Mouse (Mus musculus) heart, embryonic 12.5 days (tissue): Measurements from ENCODE around the gene Mis18a. TPM values are rescaled to one million over a fixed set of nuclear protein-coding genes. Genes with fewer than 3 reads are reported as not detected.

Experiments used
- ATAC-seq: fragments of 200-750 bp; cut with Nextera tagmentation; 2 replicates; pipeline ENCODE4 v1.8.0; 2017; ENCODE audit warnings: moderate TSS enrichment, moderate library complexity; ENCODE audit not compliant: insufficient number of reproducible peaks, low FRiP score
- H3K27ac ChIP-seq: fragments of 300-500 bp; sonication (generic); 2 replicates; pipeline ENCODE4 v1.5.1; 2016; ENCODE audit warnings: mild to moderate bottlenecking, moderate library complexity; ENCODE audit not compliant: poor library complexity, severe bottlenecking
- H3K27me3 ChIP-seq: fragments of 300-500 bp; sonication (generic); replicated peaks from 2 replicates; pipeline ENCODE4 v1.6.1; 2016; ENCODE audit warnings: mild to moderate bottlenecking, moderate library complexity
- H3K36me3 ChIP-seq: fragments of 300-500 bp; sonication (generic); 2 replicates; pipeline ENCODE4 v1.6.1; 2016; ENCODE audit warnings: mild to moderate bottlenecking, moderate library complexity
- H3K4me1 ChIP-seq: fragments of 300-500 bp; sonication (generic); replicated peaks from 2 replicates; pipeline ENCODE4 v1.6.1; 2016; ENCODE audit warnings: mild to moderate bottlenecking
- H3K4me2 ChIP-seq: fragments of 300-500 bp; sonication (generic); 2 replicates; pipeline ENCODE4 v1.6.1; 2016; ENCODE audit warnings: mild to moderate bottlenecking, moderate library complexity
- H3K4me3 ChIP-seq: fragments of 300-500 bp; sonication (generic); 2 replicates; pipeline ENCODE4 v1.5.1; 2016; ENCODE audit warnings: mild to moderate bottlenecking
- H3K9ac ChIP-seq: fragments of 300-500 bp; sonication (generic); 2 replicates; pipeline ENCODE4 v1.6.1; 2016; ENCODE audit warnings: mild to moderate bottlenecking, moderate library complexity
- H3K9me3 ChIP-seq: fragments of 300-500 bp; sonication (generic); replicated peaks from 2 replicates; pipeline ENCODE4 v1.6.1; 2016; ENCODE audit warnings: mild to moderate bottlenecking, moderate library complexity
- WGBS: fragments of 180-500 bp; shearing (Covaris S2); methylation state at CpG from one replicate; pipeline ENCODE4 v1.1.7; 2016; 5-methylcytosine and 5-hydroxymethylcytosine counted together
- polyA plus RNA-seq: library from polyadenylated mRNA; unstranded; fragments of >200 nt; fragmentation: Nextera tagmentation; extraction: Ambion mirVana; gene quantifications from 2 replicates; pipeline ENCODE4 v1.2.1, GENCODE M21; 2016

Gene Mis18a
- polyA plus RNA-seq, 1 experiment from 2014 or later = 38.9 TPM

GRCm38 (mm10) chr16:90703646-90704045, 23.6 kb downstream of the Mis18a start:
- no peaks in the 10 kb centered on the region for H3K36me3 ChIP-seq
- H3K4me2 ChIP-seq = no peak overlapping the region
- no peak overlapping the region for H3K4me3 ChIP-seq
- no peak overlapping the region for H3K27ac ChIP-seq
- H3K4me1 ChIP-seq = peaks cover 45% of the 10 kb centered on the region
- no peak overlapping the region for H3K9ac ChIP-seq
- no peak for ATAC-seq
- H3K27me3 ChIP-seq = no peaks in the 10 kb centered on the region
- no peaks in the 10 kb centered on the region; the same call in 1 of the 2 replicates for H3K9me3 ChIP-seq
- 5% methylated on average over 1 of the region's 1 CpGs for WGBS

- Histone ChIP-seq H3K4me2 (no peak overlapping the region), H3K9ac (no peak overlapping the region), H3K36me3 (no peaks in the 10 kb centered on the region), H3K27ac (no peak overlapping the region), H3K9me3 (no peaks in the 10 kb centered on the region; the same call in 1 of the 2 replicates), H3K4me3 (no peak overlapping the region), H3K27me3 (no peaks in the 10 kb centered on the region), H3K4me1 (peaks cover 37% of the 10 kb centered on the region)
- no peak for ATAC-seq
- WGBS = 77% methylated on average over 2 of the region's 2 CpGs
These were observed 25.7 kb downstream of the Mis18a start for GRCm38 (mm10) chr16:90701541-90701940.

- no peak for ATAC-seq
- H3K9ac ChIP-seq = no peak overlapping the region
These were observed 27.8 kb downstream of the Mis18a start for GRCm38 (mm10) chr16:90699390-90699789.

GRCm38 (mm10) chr16:90696306-90696705, 30.9 kb downstream of the Mis18a start:
- Histone ChIP-seq H3K9ac (no peak overlapping the region), H3K4me2 (no peak overlapping the region), H3K9me3 (no peaks in the 10 kb centered on the region; the same call in 1 of the 2 replicates), H3K4me1 (peaks cover 15% of the 10 kb centered on the region), H3K27me3 (no peaks in the 10 kb centered on the region), H3K27ac (no peak overlapping the region), H3K4me3 (no peak overlapping the region), H3K36me3 (no peaks in the 10 kb centered on the region)
- no peak for ATAC-seq
- 81% methylated on average over 9 of the region's 9 CpGs for WGBS

More at GRCm38 (mm10) chr16:90699390-90699789, 27.8 kb downstream of the Mis18a start:
- Histone ChIP-seq H3K9me3 (no peaks in the 10 kb centered on the region; the same call in 1 of the 2 replicates), H3K4me1 (peaks cover 29% of the 10 kb centered on the region), H3K4me2 (no peak overlapping the region), H3K27ac (no peak overlapping the region), H3K4me3 (no peak overlapping the region), H3K27me3 (no peaks in the 10 kb centered on the region), H3K36me3 (no peaks in the 10 kb centered on the region)
- 74% methylated on average over 14 of the region's 14 CpGs for WGBS

- Histone ChIP-seq H3K27ac (no peak overlapping the region), H3K27me3 (no peaks in the 10 kb centered on the region), H3K4me1 (peaks cover 11% of the 10 kb centered on the region), H3K4me3 (no peak overlapping the region), H3K9me3 (no peaks in the 10 kb centered on the region; the same call in 1 of the 2 replicates), H3K4me2 (no peak overlapping the region), H3K9ac (no peak overlapping the region), H3K36me3 (no peaks in the 10 kb centered on the region)
- WGBS = 52% methylated on average over 10 of the region's 10 CpGs
- ATAC-seq = no peak
These were observed 32.1 kb downstream of the Mis18a start for GRCm38 (mm10) chr16:90695121-90695520.

GRCm38 (mm10) chr16:90694719-90695118, 32.5 kb downstream of the Mis18a start:
- Histone ChIP-seq H3K9me3 (no peaks in the 10 kb centered on the region; the same call in 1 of the 2 replicates), H3K4me3 (no peak overlapping the region), H3K27me3 (no peaks in the 10 kb centered on the region), H3K4me1 (peaks cover 11% of the 10 kb centered on the region), H3K36me3 (no peaks in the 10 kb centered on the region), H3K27ac (no peak overlapping the region), H3K9ac (no peak overlapping the region), H3K4me2 (no peak overlapping the region)
- 50% methylated on average over 9 of the region's 9 CpGs for WGBS
- ATAC-seq = no peak

- no peaks in the 10 kb centered on the region for H3K27me3 ChIP-seq
- H3K9ac ChIP-seq = no peak overlapping the region
- no peaks in the 10 kb centered on the region for H3K36me3 ChIP-seq
- peaks cover 11% of the 10 kb centered on the region for H3K4me1 ChIP-seq
- no peak overlapping the region for H3K27ac ChIP-seq
- H3K4me3 ChIP-seq = no peak overlapping the region
- WGBS = 88% methylated on average over 5 of the region's 5 CpGs
- no peak overlapping the region for H3K4me2 ChIP-seq
- H3K9me3 ChIP-seq = no peaks in the 10 kb centered on the region; the same call in 1 of the 2 replicates
- no peak for ATAC-seq
These were observed 33.6 kb downstream of the Mis18a start for GRCm38 (mm10) chr16:90693625-90694024.

- Histone ChIP-seq H3K36me3 (no peaks in the 10 kb centered on the region), H3K27ac (no peak overlapping the region), H3K9me3 (no peaks in the 10 kb centered on the region; the same call in 1 of the 2 replicates), H3K4me3 (no peak overlapping the region), H3K4me1 (peaks cover 11% of the 10 kb centered on the region), H3K4me2 (no peak overlapping the region), H3K27me3 (no peaks in the 10 kb centered on the region), H3K9ac (no peak overlapping the region)
- 83% methylated on average over 15 of the region's 15 CpGs for WGBS
- no peak for ATAC-seq
These were observed 34.4 kb downstream of the Mis18a start for GRCm38 (mm10) chr16:90692704-90693385.

- no peaks in the 10 kb centered on the region for H3K36me3 ChIP-seq
- no peaks in the 10 kb centered on the region for H3K9me3 ChIP-seq
- no peak for ATAC-seq
- no peaks in the 10 kb centered on the region for H3K27me3 ChIP-seq
- H3K4me2 ChIP-seq = no peak overlapping the region
- no peaks in the 10 kb centered on the region for H3K4me1 ChIP-seq
- no peak overlapping the region for H3K27ac ChIP-seq
- no peak overlapping the region for H3K9ac ChIP-seq
- WGBS = 85% methylated on average over 12 of the region's 12 CpGs
- H3K4me3 ChIP-seq = no peak overlapping the region
These were observed 39.4 kb downstream of the Mis18a start for GRCm38 (mm10) chr16:90687687-90688263.

- H3K4me2 ChIP-seq = no peak overlapping the region
- H3K9me3 ChIP-seq = no peaks in the 10 kb centered on the region
- no peaks in the 10 kb centered on the region for H3K36me3 ChIP-seq
- H3K4me3 ChIP-seq = no peak overlapping the region
- no peak overlapping the region for H3K9ac ChIP-seq
- no peaks in the 10 kb centered on the region for H3K4me1 ChIP-seq
- ATAC-seq = no peak
- H3K27ac ChIP-seq = no peak overlapping the region
- no peaks in the 10 kb centered on the region for H3K27me3 ChIP-seq
- 41% methylated on average over 5 of the region's 5 CpGs for WGBS
These were observed 40.2 kb downstream of the Mis18a start for GRCm38 (mm10) chr16:90687011-90687410.

GRCm38 (mm10) chr16:90684092-90684491, 43.1 kb downstream of the Mis18a start:
- H3K4me3 ChIP-seq = no peak overlapping the region
- ATAC-seq = no peak
- 63% methylated on average over 5 of the region's 5 CpGs for WGBS
- no peaks in the 10 kb centered on the region for H3K36me3 ChIP-seq
- H3K27ac ChIP-seq = no peak overlapping the region
- no peaks in the 10 kb centered on the region for H3K4me1 ChIP-seq
- no peaks in the 10 kb centered on the region for H3K27me3 ChIP-seq
- H3K4me2 ChIP-seq = no peak overlapping the region
- no peaks in the 10 kb centered on the region for H3K9me3 ChIP-seq
- no peak overlapping the region for H3K9ac ChIP-seq
